Mouse (Mus musculus) layer of hippocampus, adult 18-20 months (tissue): Measurements from ENCODE around the gene Prg4. TPM values are rescaled to one million over a fixed set of nuclear protein-coding genes. Genes with fewer than 3 reads are reported as not detected.

Source experiments
- DNase-seq, 2 experiments: peaks; one replicate each; pipeline ENCODE4 v3.0.0; 2022; ENCODE audit warnings: low spot score in 2 of 2
- total RNA-seq, 2 experiments: library from RNA; stranded (reverse); gene quantifications; 2 replicates each; pipeline ENCODE4 v1.2.3; 2021

Gene Prg4
- total RNA-seq, 2 experiments from 2014 or later = 0.72 to 1.9 TPM

DNA sequence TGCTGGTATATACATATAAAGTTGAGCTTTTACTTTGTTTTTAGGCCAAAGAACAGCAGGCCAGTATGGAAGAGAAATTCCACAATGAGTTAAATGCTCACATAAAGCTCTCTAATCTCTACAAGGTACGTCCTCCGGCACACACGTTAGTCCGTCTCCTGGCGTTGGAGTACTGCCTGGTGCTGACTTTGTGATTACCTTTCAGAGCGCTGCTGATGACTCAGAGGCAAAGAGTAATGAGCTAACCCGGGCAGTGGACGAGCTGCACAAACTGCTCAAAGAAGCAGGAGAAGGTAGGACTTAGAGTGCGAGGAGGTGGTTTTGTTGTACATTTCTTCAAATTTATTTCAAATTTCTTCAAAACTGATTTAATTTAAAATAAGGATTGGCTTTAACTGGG lies 58.7 kb downstream of the Prg4 start:
- no peak for DNase-seq

DNA sequence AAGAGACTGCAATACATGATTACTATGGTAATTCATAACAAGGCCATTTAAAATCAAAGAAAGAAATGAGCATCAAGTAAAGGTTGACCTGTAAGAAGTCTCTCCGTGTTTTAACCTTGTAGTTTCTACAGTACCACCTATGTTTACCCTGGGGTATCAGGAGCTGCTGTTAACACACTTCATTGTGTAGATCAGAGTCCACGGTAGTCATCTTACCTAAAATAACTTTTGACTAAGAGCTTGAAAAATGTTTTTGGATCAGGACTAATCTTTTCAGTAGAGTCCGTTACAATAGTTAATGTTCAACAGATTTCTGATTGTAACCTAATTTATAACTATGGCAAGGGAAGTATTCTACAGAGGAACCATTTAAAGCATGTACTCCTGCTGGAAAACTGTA lies 61.4 kb downstream of the Prg4 start:
- DNase-seq = no peak

DNA sequence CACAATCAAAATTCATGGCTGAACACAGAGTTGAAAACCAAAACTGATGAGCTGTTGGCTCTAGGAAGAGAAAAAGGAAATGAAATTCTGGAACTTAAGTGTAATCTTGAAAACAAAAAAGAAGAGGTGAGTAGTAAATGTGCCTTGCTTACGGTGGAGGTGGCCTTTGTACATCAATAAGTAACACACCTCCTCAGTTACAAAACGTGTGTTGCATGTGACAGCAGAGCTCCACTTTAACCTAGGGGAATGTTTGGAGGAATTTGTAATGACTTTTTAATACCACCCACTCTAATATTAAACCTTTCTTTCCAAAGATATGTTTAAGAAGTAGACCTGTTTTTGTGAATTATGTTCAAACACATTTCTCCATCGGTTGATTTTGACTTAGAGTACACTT lies 62.1 kb downstream of the Prg4 start:
- DNase-seq = no peak

Other genes with a start within 250 kb of the Prg4 start
- gene Pdc, start 146.7 kb downstream of the Prg4 start, total RNA-seq = not detected
- gene Tpr, start 73.3 kb downstream of the Prg4 start, total RNA-seq = 100 to 1,000 TPM; 111 TPM
- 10 to 100 TPM; 53.6 to 54.1 TPM for gene Odr4, start 73.1 kb downstream of the Prg4 start, total RNA-seq